Mouse (Mus musculus) gastrocnemius, adult 2 months (tissue): Measurements from ENCODE around the gene Sod3. TPM values are rescaled to one million over a fixed set of nuclear protein-coding genes. Genes with fewer than 3 reads are reported as not detected.

ENCODE experiments used
- DNase-seq: peaks from one replicate; pipeline ENCODE4 v3.0.0; 2022
- H3K27ac ChIP-seq: fragments of 200-600 bp; 2 replicates; pipeline ENCODE4 v1.8.1; 2022; ENCODE audit warnings: mild to moderate bottlenecking
- H3K4me3 ChIP-seq: fragments of 200-600 bp; 2 replicates; pipeline ENCODE4 v1.8.1; 2022; ENCODE audit warnings: mild to moderate bottlenecking, moderate library complexity
- CTCF ChIP-seq: fragments of 200-600 bp; IDR thresholded peaks from 2 replicates; pipeline ENCODE4 v1.8.1; 2022; ENCODE audit warnings: antibody characterized with exemption, mild to moderate bottlenecking, moderate library complexity
- intact Hi-C: fragments of 180-260 bp; cut with DNase I; formaldehyde crosslinking; loops from one replicate; pipeline ENCODE4 v1.15.1; 2025
- long read RNA-seq, 2 experiments: library from polyadenylated mRNA; stranded (forward); transcript quantifications; one replicate each; pipeline ENCODE4 v2.0.0; 2021
- total RNA-seq, 2 experiments: library from RNA; stranded (reverse); gene quantifications; 2 replicates each; pipeline ENCODE4 v1.2.3; 2021

Sod3 gene
- total RNA-seq, result 1 to 10 TPM; 4.2 to 9.3 TPM
- long read RNA-seq, experiment 1, transcript Sod3-201 (2 exons, 3,738 nt), result major isoform, 18 of 19 reads
- long read RNA-seq, experiment 1, partial matches to known transcripts, result 0 of 19 reads
- long read RNA-seq, experiment 1, other reads (novel, unspliced or antisense), result 1 of 19 reads
- long read RNA-seq, experiment 2, transcript Sod3-201 (2 exons, 3,738 nt), result major isoform, 18 of 19 reads
- long read RNA-seq, experiment 2, partial matches to known transcripts, result 0 of 19 reads
- long read RNA-seq, experiment 2, other reads (novel, unspliced or antisense), result 1 of 19 reads

- peak; percentile 87 for DNase-seq
- peak; percentile 1; the same call in 1 of the 2 replicates for TF ChIP-seq CTCF
- intact Hi-C loops, result no loop called here
- Histone ChIP-seq H3K4me3 (peak within 1 kb of the TSS; percentile 66), H3K27ac (peak within 1 kb of the TSS; percentile 80)
Observed at GRCm38 (mm10) chr5:52363468-52364150, at the start of gene Sod3. TSS of gene Sod3 (plus strand) at chr5:52363791.

GRCm38 (mm10) chr5:52316926-52317325 is 46.7 kb upstream of the Sod3 start:
- no peak for TF ChIP-seq CTCF
- intact Hi-C loops, result no loop called here
- no peak overlapping the region for H3K27ac ChIP-seq
- no peak for DNase-seq
- H3K4me3 ChIP-seq, result no peak overlapping the region

GRCm38 (mm10) chr5:52319499-52319898 is 44.1 kb upstream of the Sod3 start:
- intact Hi-C loops, result no loop called here

GRCm38 (mm10) chr5:52332120-52332519 is 31.5 kb upstream of the Sod3 start:
- no peak overlapping the region for H3K4me3 ChIP-seq
- H3K27ac ChIP-seq, result no peak overlapping the region
- intact Hi-C loops, result no loop called here
- TF ChIP-seq CTCF, result no peak
- DNase-seq, result no peak

More at GRCm38 (mm10) chr5:52319499-52319898, 44.1 kb upstream of the Sod3 start:
- no peak for TF ChIP-seq CTCF
- H3K4me3 ChIP-seq, result no peak overlapping the region
- no peak overlapping the region for H3K27ac ChIP-seq
- DNase-seq, result no peak

- TF ChIP-seq CTCF, result no peak
- Histone ChIP-seq H3K4me3 (no peak overlapping the region), H3K27ac (no peak overlapping the region)
- intact Hi-C loops, result no loop called here
- no peak for DNase-seq
Observed at GRCm38 (mm10) chr5:52335590-52335989, 28.0 kb upstream of the Sod3 start.

GRCm38 (mm10) chr5:52339134-52339533 is 24.5 kb upstream of the Sod3 start:
- no peak overlapping the region for H3K4me3 ChIP-seq
- no peak overlapping the region for H3K27ac ChIP-seq
- intact Hi-C loops, result no loop called here
- no peak for DNase-seq
- TF ChIP-seq CTCF, result no peak

- DNase-seq, result no peak
- intact Hi-C loops, result no loop called here
- H3K27ac ChIP-seq, result peak overlapping the region; percentile 10; the same call in 1 of the 2 replicates
- TF ChIP-seq CTCF, result no peak
- no peak overlapping the region for H3K4me3 ChIP-seq
Observed at GRCm38 (mm10) chr5:52346890-52347289, 16.7 kb upstream of the Sod3 start.

- no peak for DNase-seq
Observed at GRCm38 (mm10) chr5:52350451-52350850, 13.1 kb upstream of the Sod3 start.

GRCm38 (mm10) chr5:52351561-52351960 is 12.0 kb upstream of the Sod3 start:
- no peak for TF ChIP-seq CTCF
- Histone ChIP-seq H3K4me3 (no peak overlapping the region), H3K27ac (peak overlapping the region; percentile 51; the same call in 1 of the 2 replicates)
- intact Hi-C loops, result no loop called here
- DNase-seq, result no peak

More at GRCm38 (mm10) chr5:52350451-52350850, 13.1 kb upstream of the Sod3 start:
- Histone ChIP-seq H3K27ac (peak overlapping the region; percentile 58), H3K4me3 (no peak overlapping the region)
- no peak for TF ChIP-seq CTCF
- intact Hi-C loops, result no loop called here

GRCm38 (mm10) chr5:52352730-52353129 is 10.9 kb upstream of the Sod3 start:
- Histone ChIP-seq H3K27ac (no peak overlapping the region), H3K4me3 (no peak overlapping the region)
- TF ChIP-seq CTCF, result no peak
- no peak for DNase-seq
- intact Hi-C loops, result no loop called here

GRCm38 (mm10) chr5:52354441-52354840 is 9.2 kb upstream of the Sod3 start:
- DNase-seq, result no peak
- Histone ChIP-seq H3K27ac (no peak overlapping the region), H3K4me3 (no peak overlapping the region)
- intact Hi-C loops, result no loop called here
- no peak for TF ChIP-seq CTCF

- TF ChIP-seq CTCF, result no peak
- no peak overlapping the region for H3K4me3 ChIP-seq
- peak; percentile 45 for DNase-seq
- intact Hi-C loops, result no loop called here
- H3K27ac ChIP-seq, result 0 out of 2 replicates have a peak overlapping the region, but pooled peaks have one; percentile 8
Observed at GRCm38 (mm10) chr5:52355612-52356011, 8.0 kb upstream of the Sod3 start.

- no peak overlapping the region for H3K27ac ChIP-seq
- TF ChIP-seq CTCF, result no peak
- DNase-seq, result no peak
- no peak overlapping the region for H3K4me3 ChIP-seq
- intact Hi-C loops, result no loop called here
Observed at GRCm38 (mm10) chr5:52357175-52357754, 6.3 kb upstream of the Sod3 start.
